In the genomic region with DNA sequence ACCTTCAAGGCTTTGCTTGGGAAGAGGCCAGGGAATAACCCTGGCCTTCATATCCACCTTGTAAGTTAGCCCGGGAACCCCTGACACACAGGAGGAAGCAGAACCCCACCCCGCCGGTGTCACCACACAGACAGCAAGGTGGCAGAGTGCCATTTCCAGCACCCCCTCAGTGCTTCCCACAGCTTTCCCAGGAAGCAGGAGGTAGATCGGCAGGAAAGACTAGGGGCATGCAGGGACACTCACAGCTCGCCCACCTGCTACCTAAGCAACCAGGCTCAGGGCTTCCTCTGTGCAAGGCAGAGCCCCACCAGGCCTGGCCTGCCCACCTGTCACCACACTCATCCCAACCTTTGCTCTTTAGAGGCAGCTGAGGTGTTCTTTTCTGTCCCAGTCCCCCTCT, we compare ENCODE assay signal across 8 mouse cellular contexts. TPM values are rescaled to one million over a fixed set of nuclear protein-coding genes. Genes with fewer than 3 reads are reported as not detected.
DNase-seq lines count a peak whose midpoint lies in the region; ATAC-seq lines count a peak whose summit lies in the region.

No protein-coding gene starts in this region.

- peak overlapping the region; percentile 78 for H3K4me3 ChIP-seq in hindbrain, embryonic 11.5 days (ENCODE audit: low read depth, low read length)
- H3K4me3 ChIP-seq in limb, embryonic 12.5 days (replicated peaks), result peak overlapping the region; percentile 73
- no peak overlapping the region for H3K4me3 ChIP-seq in stomach, embryonic 14.5 days (ENCODE audit: low read depth, low read length)

- WGBS in hindbrain, embryonic 11.5 days, result 74% methylated on average over 4 of the region's 5 CpGs
- 80% methylated on average over 5 of the region's 5 CpGs for WGBS in limb, embryonic 12.5 days
- WGBS in stomach, embryonic 14.5 days, result 76% methylated on average over 5 of the region's 5 CpGs

- H3K4me1 ChIP-seq in hindbrain, embryonic 11.5 days (replicated peaks; ENCODE audit: control insufficient read depth, insufficient read depth, low read length), result peaks cover 36% of the 10 kb centered on the region
- H3K4me1 ChIP-seq in limb, embryonic 12.5 days (replicated peaks), result peaks cover 70% of the 10 kb centered on the region
- H3K4me1 ChIP-seq in stomach, embryonic 14.5 days (ENCODE audit: control insufficient read depth, insufficient read depth, low read length), result peaks cover 68% of the 10 kb centered on the region

- no peaks in the 10 kb centered on the region for H3K9me3 ChIP-seq in hindbrain, embryonic 11.5 days (ENCODE audit: control insufficient read depth, low read length)
- no peaks in the 10 kb centered on the region for H3K9me3 ChIP-seq in limb, embryonic 12.5 days
- no peaks in the 10 kb centered on the region for H3K9me3 ChIP-seq in stomach, embryonic 14.5 days (ENCODE audit: control insufficient read depth, low read depth, low read length)

- H3K27me3 ChIP-seq in hindbrain, embryonic 11.5 days (ENCODE audit: control insufficient read depth, insufficient read depth, low read length), result no peaks in the 10 kb centered on the region
- H3K27me3 ChIP-seq in limb, embryonic 12.5 days, result no peaks in the 10 kb centered on the region
- no peaks in the 10 kb centered on the region for H3K27me3 ChIP-seq in stomach, embryonic 14.5 days (ENCODE audit: control insufficient read depth, insufficient read depth, low read length)

- no peak overlapping the region; the same call in 1 of the 2 replicates for H3K9ac ChIP-seq in hindbrain, embryonic 11.5 days (ENCODE audit: low read depth, low read length)
- H3K9ac ChIP-seq in limb, embryonic 12.5 days (replicated peaks), result no peak overlapping the region; the same call in 1 of the 2 replicates
- 0 out of 2 replicates have a peak overlapping the region, but pooled peaks have one; percentile 14 for H3K9ac ChIP-seq in stomach, embryonic 14.5 days (replicated peaks; ENCODE audit: low read depth, low read length)

- H3K27ac ChIP-seq in hindbrain, embryonic 11.5 days (ENCODE audit: low read depth, low read length), result 0 out of 2 replicates have a peak overlapping the region, but pooled peaks have one; percentile 97
- H3K27ac ChIP-seq in limb, embryonic 12.5 days, result no peak overlapping the region
- peak overlapping the region; percentile 91; the same call in 1 of the 2 replicates for H3K27ac ChIP-seq in stomach, embryonic 14.5 days (ENCODE audit: low read length)

- H3K4me2 ChIP-seq in hindbrain, embryonic 11.5 days (replicated peaks; ENCODE audit: low read depth, low read length), result peak overlapping the region; percentile 80
- peak overlapping the region; percentile 90 for H3K4me2 ChIP-seq in limb, embryonic 12.5 days
- peak overlapping the region; percentile 80 for H3K4me2 ChIP-seq in stomach, embryonic 14.5 days (replicated peaks; ENCODE audit: low read depth, low read length)

- ATAC-seq in hindbrain, embryonic 11.5 days (ENCODE audit: low FRiP score), result no peak
- ATAC-seq in limb, embryonic 12.5 days (ENCODE audit: insufficient number of reproducible peaks, insufficient read depth, low FRiP score, low TSS enrichment, low read depth), result no peak
- ATAC-seq in stomach, embryonic 14.5 days (ENCODE audit: insufficient number of reproducible peaks, insufficient read depth, low FRiP score, low read depth), result no peak
- no peak for ATAC-seq in monocyte, adult 5-6 weeks (replicated peaks; ENCODE audit: insufficient number of reproducible peaks, low FRiP score, low TSS enrichment, poor library complexity, severe bottlenecking)

- H3K36me3 ChIP-seq in hindbrain, embryonic 11.5 days (ENCODE audit: control insufficient read depth, insufficient read depth, low read length), result no peaks in the 10 kb centered on the region
- H3K36me3 ChIP-seq in limb, embryonic 12.5 days, result peaks cover 44% of the 10 kb centered on the region
- H3K36me3 ChIP-seq in stomach, embryonic 14.5 days (ENCODE audit: control insufficient read depth, insufficient read depth, low read length), result peaks cover 21% of the 10 kb centered on the region; the same call in 1 of the 2 replicates

- peak; percentile 59 for DNase-seq in layer of hippocampus, adult 11-12 months (ENCODE audit: low spot score)
- DNase-seq in layer of hippocampus, adult 9-10 months (ENCODE audit: low spot score), result no peak
- peak; percentile 70 to 71 for DNase-seq in cerebellum, postnatal 25 days
- no peak for DNase-seq in hindbrain, embryonic 11.5 days (ENCODE audit: low spot score)
- DNase-seq in embryo, embryonic 11 days, result no peak

RNA-seq across cellular contexts. Expression of a gene that starts 19.1 kb away (rescaled TPM):
- polyA plus RNA-seq in hindbrain, embryonic 11.5 days (2014; fragmentation: Nextera tagmentation; extraction: Ambion mirVana), result 45.3 and 55.6 TPM in 2 replicates
- polyA plus RNA-seq in limb, embryonic 12.5 days (2016; fragmentation: Nextera tagmentation; extraction: Ambion mirVana), result 36.0 and 38.6 TPM in 2 replicates
- polyA plus RNA-seq in stomach, embryonic 14.5 days (2014; fragmentation: Nextera tagmentation; extraction: Ambion mirVana), result 43.7 and 49.2 TPM in 2 replicates
- total RNA-seq in monocyte, adult 5-6 weeks (2017), result 11.6 to 26.4 TPM (median 11.9 TPM) in 3 replicates

Comparison
In these comparisons a context has a peak if more than half of its experiments do, and no peak if none do; other contexts are left out.
1. DNase-seq: peak in layer of hippocampus, adult 11-12 months (single experiment) and cerebellum, postnatal 25 days (2 of 2); none in layer of hippocampus, adult 9-10 months (single experiment), hindbrain, embryonic 11.5 days (single experiment) and embryo, embryonic 11 days (single experiment).
2. Peak in every context shown above with its lines, with median percentiles within 50 percentile points of each other: H3K4me2 ChIP-seq.